Mouse (Mus musculus) adrenal gland, postnatal 25 days (tissue): Measurements from ENCODE around the gene Lpgat1. TPM values are rescaled to one million over a fixed set of nuclear protein-coding genes. Genes with fewer than 3 reads are reported as not detected.

Experiments
- DNase-seq: peaks from one replicate; pipeline ENCODE4 v3.0.0; 2021; ENCODE audit warnings: mixed read lengths
- long read RNA-seq: library from polyadenylated mRNA; stranded (forward); transcript quantifications from one replicate; pipeline ENCODE4 v2.0.0, GENCODE M21; 2021
- total RNA-seq: library from RNA; stranded (reverse); gene quantifications from 2 replicates; pipeline ENCODE4 v1.2.3, GENCODE M21; 2021

Gene Lpgat1
- total RNA-seq: 63.5 and 90.0 TPM in 2 replicates
- long read RNA-seq, full-length matches to known transcripts: 28 of 51 reads
- long read RNA-seq, partial matches to known transcripts: 1 of 51 reads
- long read RNA-seq, other reads (novel, unspliced or antisense): 22 of 51 reads

DNA sequence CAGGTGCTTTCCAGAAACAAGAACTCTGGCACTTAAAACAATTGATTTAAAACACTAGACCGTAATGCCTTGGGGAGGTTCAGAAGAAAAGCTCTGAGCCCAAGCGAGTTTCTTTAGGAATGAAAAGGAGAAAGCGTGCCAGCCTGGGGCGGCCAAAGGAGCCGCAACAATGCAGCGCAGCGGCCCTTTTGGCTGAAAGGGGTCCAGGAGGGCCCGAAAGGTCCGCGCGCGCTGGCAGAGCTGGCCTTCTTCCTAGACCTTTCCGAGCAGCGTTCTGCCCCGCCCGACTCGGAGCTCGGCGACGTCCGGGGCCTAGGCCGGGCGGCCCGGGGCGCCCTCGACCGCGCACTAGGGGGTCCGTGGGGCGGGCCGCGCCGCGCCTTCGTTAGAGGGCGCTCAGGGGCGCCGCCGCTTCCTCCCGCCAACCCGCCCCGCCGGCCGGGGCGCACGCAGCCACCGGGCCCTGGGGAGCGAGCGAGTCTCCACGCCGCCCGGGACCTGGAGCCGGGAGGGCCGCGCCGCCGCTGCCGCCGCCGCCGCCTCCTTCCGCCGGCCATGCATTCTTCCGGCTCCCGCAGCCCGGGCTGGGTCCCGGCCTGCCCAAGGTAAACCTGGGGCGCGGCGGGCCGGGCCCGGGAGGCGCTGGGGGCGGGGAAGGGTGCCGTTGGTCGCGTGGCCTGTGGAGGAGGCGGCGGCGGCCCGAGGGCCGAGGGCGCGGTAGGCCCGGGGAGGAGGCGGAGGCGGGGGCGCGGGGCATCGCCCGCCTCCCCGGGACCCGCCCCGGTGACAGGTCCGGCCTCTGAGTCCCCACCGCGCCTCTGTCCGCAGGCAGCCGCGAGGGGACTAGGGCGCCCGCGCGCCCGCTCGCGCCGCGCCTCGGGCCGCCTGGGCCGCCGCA, at the start of gene Lpgat1:
TSS of gene Lpgat1 (plus strand) at position 234 of the 898 bp plus-strand sequence.
- DNase-seq: peak; percentile 91

DNA sequence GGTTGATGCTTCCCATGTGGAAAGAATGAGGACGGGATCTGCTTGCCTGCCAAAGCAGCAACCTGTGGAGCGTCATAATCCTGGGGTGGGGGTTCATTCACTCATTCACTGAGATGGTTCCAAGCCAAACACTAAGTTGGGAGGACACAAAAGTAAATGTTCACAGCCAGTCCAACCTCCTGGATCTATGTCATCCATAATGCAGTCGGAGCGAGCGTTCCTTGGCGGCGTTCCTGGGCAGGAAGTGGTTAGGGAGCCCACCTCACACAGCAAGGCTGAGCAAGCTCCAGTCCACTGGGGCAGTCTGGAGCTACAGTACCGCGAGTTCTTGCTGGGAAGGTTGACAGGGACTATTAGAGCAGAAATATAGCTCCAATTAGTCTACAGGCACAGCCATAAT, 49.6 kb upstream of the Lpgat1 start:
- DNase-seq: no peak

DNA sequence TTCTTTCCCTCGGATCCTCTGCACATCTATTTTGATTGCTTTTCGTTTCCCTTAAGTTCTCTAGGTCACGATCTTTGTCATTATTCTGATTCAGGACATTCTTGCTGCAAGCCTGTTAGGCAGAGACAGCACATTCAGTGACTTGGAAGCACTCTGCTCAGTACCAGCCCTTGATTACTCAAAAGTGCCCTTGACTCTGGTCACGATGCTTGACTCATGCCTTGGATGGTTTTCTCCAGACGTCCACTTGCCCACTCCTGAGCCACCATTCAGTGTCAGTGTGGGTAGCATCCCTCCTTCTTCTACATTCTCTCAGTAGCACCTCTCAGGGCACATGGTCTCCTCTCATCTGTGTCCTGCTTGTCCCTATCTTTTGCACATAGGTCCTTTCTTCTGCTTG, 43.6 kb upstream of the Lpgat1 start:
- peak; percentile 13 for DNase-seq

DNA sequence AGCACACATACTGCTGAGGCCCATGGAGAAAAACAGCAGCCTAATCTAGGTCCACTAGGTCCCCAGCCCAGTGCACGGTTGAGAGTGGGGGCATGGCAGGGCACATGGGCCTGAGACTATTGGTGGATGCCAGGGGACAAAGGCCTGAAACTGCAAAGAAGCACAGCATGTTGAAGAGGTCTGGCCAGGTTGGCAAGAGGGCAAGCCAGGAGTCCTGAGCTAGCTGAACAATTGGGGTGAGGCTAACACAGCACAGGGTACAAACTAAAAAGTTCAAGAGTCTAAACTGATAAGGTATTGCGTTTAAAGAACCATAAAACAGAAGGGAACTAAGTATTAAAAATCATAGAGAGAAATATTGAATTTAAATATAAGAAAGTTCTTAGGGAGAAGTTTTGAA, 36.0 kb upstream of the Lpgat1 start:
- DNase-seq: no peak

DNA sequence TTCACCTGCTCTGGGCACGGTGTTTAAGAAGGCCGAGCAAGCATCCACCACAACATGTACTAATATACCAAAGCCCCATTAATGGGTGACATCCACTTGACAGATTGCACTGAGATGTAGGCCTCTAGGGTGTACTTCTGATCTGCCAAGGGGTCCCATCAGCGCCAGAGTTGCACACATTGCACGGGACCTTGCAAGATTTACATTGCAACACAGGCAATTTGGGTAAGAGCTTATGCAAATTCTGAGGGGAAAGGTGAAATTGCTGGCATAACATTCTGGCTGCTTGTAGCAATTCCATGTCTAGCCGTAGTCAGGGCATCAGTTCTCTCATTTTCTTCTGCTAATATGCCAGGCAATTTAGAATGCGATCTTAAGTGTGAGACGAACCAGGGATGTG, 30.1 kb upstream of the Lpgat1 start:
- peak; percentile 15 for DNase-seq

DNA sequence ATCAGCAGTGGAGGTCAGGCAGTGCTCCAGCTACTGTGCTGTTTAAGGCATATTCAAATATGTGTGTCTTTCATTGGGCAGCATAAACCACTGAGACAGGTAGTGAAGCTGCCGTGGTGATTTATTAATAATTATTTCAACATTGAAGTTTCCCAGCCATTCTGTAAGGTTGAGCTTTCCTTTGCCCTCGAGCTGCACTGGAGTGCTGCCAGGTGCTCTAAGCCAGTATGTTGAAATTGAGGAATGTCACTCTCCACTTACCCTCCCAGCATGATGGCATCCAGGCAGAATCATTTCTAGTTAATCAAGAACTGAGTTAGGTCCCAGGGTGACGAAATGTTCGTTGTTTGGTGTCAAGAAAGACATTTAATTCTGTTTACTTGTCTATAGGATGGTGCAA, 24.4 kb upstream of the Lpgat1 start:
- peak; percentile 64 for DNase-seq

DNA sequence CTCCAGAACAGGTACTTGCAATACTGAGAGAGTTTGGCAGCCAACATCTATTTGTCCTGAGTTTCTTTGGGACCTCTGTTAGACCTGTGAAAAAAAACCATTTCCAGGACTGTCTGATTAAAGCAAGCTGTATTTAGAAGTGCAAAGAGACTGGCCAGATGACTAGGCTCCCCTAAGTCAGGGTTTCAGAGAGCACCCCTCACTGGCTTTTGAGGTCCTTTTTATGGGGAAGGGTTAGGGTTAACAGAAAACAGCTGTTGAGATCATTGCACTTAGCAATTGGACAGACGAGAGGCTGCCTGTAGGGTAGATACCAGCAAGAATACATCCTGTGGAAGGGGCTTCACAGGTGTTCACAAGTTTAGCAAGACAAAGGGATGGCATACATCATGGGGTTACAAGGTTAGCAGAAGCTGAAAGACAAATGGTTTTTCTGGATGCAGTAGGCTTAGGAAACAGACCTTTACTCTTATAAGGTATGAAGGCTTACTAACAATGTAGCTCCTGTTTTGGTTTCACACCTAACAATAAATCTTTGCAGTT, 19.3 kb upstream of the Lpgat1 start:
- no peak for DNase-seq

DNA sequence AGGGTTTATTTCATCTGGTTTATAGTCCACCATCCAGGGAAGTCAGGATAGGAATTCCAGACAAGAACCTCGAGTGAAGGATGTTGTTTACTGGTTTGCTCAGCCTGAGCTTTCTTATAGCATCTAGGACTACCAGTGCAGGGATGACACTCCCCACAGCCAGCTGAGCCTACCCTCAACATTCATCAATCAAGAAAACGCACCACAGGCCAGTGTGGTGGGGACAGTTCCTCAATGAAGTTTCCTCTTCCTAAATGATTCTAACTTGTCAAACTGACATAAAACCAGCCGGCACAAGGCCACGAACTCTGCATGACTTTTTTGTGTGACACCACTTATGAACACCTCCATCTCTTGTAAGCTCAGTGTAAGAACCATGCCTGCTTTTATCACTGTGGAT, 13.1 kb upstream of the Lpgat1 start:
- DNase-seq: no peak

DNA sequence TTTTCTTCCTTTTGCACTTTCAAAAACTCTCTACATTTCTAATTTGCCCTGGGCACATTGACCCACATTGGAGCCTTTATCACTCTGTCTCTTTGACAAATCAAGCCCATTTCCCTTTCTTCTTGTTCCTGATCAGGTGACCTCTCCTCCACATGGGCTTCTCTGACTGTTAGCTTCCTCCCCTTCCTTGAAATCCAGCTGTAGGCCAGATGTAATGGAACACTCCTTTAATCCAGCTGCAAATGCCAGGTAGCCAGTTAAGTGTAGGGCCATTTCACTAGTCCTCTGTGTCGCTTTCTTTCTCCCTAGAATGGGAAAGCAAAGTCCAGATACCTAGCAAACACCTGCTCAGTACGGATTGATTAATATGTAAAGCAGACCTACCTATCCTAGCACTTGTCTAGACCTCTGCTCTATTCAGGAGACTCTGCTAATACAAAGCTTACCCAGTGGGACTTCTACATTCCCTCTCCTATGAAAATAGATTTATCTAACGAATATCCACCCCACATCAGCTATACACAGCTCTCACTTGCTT, 11.0 kb upstream of the Lpgat1 start:
- DNase-seq: no peak

DNA sequence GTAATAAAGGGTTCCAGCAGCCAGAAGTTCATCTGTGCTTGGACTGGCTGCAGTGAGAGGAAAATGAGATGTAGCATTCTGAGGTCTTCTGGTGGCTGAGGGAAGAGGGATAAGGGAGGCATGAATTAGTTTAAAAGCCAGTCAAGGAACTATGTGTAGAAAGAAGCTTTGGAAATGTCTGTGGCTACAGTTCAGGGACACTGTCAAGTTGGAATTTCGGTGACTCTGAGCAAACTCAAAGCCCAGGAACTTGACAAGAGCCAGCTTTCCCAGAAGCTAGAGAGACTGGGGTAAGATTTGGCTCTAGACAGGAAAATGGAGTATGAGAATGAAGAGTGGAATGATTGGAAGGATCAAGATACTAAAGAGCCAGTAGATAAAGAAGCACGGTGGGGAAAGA, 7.8 kb upstream of the Lpgat1 start:
- DNase-seq: no peak

DNA sequence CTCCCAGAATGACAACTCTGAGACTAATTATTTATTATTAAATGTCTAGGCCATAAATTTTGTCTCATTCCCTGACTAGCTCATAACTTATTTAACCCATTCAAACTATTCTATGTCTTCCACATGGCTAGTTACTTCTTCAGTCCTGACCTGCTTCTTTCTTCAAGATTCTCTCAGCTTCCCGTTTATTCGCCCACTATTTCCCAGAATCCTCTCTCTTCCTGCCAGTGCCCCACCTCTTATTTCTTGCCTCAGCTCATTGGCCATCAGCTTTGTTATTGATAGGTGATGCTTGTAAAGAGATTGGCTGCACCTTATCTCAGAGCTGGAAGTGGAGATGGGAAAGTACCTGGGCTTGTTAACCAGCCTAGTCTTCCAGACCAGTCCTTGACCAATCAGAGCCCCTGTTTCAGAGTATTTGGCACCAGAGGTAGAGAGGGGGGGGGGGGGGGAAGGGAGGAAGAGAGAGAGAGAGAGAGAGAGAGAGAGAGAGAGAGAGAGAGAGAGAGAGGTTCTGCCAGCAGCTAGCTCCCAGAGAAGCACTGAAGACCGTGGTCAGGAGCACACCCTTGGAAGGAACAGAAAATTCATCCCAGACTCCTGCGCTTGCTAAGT, 5.3 kb upstream of the Lpgat1 start:
- DNase-seq: no peak

DNA sequence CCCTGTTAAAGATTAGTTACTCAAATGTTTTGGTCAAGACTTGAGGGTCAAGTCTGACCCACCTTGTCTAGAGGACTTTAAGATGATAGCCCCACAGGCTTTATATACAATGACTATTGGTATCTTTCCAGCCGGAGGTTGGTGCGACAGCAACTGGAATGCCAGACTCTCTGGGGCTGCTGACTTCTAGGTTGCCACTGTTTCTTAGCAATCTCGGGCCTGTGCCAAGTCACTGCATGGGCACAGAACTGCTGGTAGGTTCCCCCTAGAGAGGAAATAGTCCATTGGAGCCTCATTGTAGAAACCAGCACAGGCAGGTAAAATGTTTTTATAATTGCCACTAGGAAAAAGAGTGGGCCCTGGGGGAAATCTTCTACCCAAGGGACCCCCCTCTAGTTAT, 3.8 kb upstream of the Lpgat1 start:
- DNase-seq: no peak

DNA sequence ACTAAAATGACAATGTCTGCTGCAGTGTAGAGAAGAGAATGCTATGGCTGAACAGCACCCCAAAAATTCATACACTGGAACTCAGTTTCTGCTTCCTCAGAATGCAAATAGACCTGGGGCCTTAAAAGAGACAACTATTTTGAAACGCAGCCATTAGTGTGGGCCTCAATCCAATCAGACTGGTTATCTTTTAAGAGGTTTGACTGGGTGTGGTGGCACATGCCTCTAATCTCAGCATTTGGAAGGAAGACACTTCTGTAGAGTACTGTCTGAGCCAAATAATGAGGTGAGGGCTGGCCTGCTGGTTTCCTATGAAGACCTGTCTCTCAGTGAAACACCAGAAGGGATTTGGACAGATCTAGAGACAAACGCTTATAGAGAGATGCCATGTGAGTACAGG, 2.5 kb upstream of the Lpgat1 start:
- DNase-seq: no peak

DNA sequence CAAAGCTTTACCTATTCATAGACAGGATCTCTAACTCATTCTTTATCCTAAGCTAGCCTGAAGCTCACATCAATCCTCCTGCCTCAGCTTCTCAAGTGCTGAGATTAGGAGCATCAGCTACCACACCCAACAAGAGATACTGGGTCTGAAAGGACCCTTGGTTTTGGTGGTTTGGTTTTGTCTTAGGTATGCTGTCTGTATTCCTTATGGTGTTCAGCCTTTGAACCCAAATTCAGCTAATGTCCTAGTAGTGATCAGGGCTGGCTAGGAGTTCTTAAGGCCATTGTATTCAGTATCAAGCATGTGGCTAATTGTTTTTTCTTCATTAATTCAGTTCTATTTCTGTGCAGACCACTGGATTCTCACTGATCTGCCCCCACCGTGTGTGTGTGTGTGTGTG, 493 bp upstream of the Lpgat1 start:
- DNase-seq: no peak

DNA sequence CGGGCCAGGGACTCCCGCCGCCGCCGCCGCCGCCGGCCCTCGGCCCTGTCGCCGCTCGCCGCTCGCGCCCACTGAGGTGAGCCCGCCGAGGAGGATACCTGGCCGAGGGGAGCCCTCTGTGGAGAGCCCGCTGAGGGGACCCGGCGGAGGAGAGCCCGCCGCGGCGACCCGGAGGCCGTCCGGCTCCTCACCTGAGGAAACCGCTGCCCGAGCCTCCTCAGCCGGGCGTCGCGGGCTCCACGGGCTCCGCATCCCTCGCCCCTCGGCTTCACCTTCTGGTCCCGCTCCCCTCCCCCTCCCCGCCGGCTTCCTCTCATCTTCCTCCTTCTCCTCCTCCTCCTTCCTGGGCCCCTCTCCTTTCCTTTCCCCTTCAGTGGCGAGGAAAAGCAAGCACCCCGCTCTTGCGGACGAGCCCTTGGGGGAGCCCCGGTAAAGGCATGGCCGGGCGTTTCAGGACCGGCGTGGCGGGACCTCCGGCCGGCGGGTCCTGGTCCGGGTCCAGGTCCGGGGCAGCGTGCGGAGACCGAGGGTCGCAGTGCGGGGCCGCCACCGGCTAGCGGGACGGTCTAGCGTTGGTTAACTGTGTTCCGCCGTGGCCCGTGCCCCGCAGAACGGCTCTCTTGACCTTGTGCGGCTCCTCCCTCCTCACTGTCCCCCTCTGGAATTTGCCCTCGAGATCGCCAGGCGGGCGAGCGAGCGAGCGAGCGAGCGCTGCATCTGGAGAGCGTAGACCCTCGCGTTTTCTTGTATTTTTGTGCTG, 1.1 kb downstream of the Lpgat1 start:
- DNase-seq: peak; percentile 60

DNA sequence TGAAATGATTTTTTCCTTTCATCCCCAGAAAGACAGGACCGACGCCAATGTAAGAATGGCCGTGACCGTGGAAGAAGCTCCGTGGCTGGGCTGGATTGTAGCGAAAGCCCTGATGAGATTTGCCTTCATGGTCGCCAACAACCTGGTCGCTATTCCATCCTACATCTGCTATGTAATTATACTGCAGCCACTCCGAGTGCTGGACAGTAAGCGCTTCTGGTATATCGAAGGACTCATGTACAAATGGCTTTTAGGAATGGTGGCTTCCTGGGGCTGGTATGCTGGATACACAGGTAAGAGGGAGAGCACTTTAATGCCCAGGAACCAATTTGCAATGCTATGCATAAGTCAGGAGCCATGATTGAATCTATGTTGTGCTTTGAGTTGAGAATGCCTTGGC, 1.7 kb downstream of the Lpgat1 start:
- DNase-seq: no peak

DNA sequence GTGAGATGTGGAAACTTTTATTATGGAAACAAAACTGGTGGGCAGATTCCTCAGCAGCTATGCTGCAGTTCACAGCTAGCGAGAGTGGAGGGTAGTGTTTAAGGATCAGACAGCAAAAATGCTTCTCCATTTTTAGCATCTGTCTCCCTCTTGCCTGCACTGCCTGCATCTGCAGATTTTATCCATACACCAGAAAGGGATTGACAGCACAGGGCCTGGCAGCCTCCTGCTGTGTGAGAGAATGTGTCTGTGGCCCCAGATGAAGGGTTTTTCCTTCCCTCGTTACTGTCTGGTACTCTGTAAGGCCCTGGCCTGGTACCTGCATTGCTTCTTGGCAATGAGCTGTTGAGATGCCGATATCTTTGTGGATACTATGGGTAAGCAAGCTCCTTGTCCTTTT, 2.8 kb downstream of the Lpgat1 start:
- DNase-seq: no peak

DNA sequence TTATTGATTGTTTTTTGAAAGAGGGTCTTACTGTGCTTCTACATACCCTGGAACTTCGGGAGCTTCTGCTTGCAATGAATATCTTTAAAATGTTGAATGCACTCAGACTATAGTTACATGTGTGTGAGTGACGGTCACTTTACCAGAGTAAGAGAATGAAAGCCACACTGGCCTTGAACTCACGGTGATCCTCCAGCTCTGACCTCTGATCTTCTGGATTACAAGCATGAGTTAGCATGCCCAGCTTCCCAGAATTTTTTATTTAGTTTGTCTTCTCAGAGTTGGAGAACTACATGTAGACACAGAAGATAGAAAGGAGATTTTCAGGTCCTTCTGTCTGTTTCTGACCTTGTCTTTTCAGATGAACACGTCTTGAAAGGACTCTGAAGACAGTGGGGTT, 5.1 kb downstream of the Lpgat1 start:
- DNase-seq: no peak

DNA sequence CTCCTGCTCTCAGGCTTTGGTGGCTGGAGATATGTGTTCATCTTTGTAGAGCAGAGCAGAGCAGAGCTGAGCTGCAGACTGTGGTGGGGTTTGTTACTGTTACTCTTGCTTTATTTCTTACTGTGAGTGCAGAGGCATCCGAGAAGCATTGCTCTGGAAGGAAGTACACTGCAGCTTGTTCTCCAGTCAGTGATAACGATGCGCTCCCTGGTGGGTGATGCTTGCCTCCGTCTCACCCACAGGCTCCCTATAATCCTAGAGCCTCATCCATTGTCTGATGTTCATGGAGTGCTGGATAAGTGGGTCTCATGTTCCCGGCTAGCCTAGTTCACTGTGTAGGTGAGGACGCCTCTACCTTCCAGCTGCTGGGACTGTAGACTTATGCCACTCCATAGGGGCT, 6.0 kb downstream of the Lpgat1 start:
- no peak for DNase-seq

DNA sequence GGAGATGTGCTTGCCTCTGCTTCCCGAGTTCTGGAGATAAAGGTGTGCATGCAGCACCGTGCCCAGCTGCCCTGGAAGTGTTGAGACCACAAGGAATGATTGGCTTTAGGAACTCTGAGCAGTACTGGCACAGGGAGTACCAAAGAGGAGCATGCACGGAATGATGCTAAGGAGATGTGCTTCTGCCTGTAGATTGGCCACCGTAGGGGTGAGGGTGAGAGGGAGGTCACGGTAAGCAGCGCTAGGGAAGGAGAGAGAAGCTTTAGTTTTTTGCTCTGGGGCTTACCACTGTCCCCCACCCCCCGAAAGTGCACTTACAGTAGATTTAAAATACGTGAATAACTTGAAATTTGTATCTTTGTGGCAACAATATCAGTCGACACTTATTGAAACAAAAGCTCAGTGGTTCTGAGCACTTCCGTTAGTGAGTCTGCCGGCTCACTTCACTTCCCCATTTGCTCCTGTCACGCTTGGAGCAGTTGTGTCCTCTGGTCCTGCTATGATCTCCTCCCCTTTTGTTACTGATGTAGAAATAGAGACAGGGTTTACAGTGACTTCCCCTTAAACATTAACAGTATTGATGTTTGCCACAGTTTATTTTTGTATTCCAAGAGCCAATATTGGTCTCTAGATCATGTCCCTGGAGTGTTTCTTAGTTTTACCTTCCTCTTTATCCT, 6.9 kb downstream of the Lpgat1 start:
- no peak for DNase-seq

DNA sequence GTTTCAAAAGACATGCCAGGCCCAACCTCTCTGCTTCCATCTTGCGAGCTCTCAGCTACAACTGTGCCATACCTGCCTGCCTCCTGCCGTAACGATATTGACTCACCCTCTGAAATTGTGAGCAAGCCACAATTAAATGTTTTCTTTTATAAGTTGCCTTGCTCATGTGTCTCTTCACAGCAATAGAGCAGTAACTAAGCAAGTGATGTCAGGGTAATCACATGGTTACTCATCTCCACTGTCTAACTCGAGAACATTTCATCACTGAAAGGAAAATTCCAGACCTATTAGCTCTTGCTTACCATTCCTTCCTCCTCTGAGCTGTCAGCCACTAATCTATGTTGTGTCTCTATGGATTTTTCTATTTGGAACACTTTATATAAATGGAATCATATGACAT, 15.0 kb downstream of the Lpgat1 start:
- DNase-seq: no peak

DNA sequence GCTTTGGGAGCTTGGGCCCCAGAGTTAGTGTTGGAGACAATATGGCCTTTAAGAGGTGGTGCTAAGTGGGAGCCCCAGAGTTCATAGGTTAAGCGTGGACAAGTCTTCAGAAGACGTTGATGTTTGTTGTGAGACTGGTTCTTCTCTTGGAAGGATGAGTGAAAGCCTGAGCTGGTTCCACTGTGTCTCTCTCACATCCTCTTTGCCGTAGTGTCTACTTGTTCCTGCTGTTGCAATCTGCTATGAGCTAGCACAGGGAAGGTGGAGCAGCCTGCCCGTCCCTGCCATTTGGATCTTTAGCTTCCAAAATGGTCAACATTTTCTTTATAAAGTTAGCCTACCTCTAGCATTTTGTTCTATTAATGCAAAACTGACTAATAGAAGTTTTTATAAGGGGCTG, 16.2 kb downstream of the Lpgat1 start:
- no peak for DNase-seq
